Mouse (Mus musculus): ENCODE data around the gene Neurl1a. TPM values are rescaled to one million over a fixed set of nuclear protein-coding genes. Genes with fewer than 3 reads are reported as not detected.
A peak's percentile ranks its signal among the peaks of the same experiment; 100 is the strongest.
"Not testable (repeated sequence)": the region's sequence is repeated elsewhere in the genome, so short reads cannot be mapped to it uniquely, and the experiment has no call there.

Neurl1a gene
- total RNA-seq (2021), result 100 to 1,000 TPM; 188 to 191 TPM

GRCm38 (mm10) chr19:47178431-47179271, at the start of gene Neurl1a:
Neurl1a (plus strand) TSS chr19:47178820.
- peak; percentile 58 to 82 for DNase-seq (ENCODE audit: low spot score in 2 of 2)
- intact Hi-C loops (cut with DNase I), result loop anchor here (1.0 to 2.0 kb wide), 2 partner anchors 82 to 160 kb away; no protein-coding TSS in a partner anchor

GRCm38 (mm10) chr19:47128835-47129234, 49.8 kb upstream of the Neurl1a start:
- intact Hi-C loops (cut with DNase I), result no loop called here
- no peak for DNase-seq (ENCODE audit: low spot score in 2 of 2)

- intact Hi-C loops (cut with DNase I), result no loop called here
Measured at GRCm38 (mm10) chr19:47130551-47131125, 48.0 kb upstream of the Neurl1a start.

GRCm38 (mm10) chr19:47133161-47133560, 45.5 kb upstream of the Neurl1a start:
- DNase-seq (ENCODE audit: low spot score in 2 of 2), result peak in 1 of 2 experiments; percentile 76
- intact Hi-C loops (cut with DNase I), result no loop called here

More at GRCm38 (mm10) chr19:47130551-47131125, 48.0 kb upstream of the Neurl1a start:
- no peak for DNase-seq (ENCODE audit: low spot score in 2 of 2)

- intact Hi-C loops (cut with DNase I), result no loop called here
- no peak for DNase-seq (ENCODE audit: low spot score in 2 of 2)
Measured at GRCm38 (mm10) chr19:47135568-47135967, 43.1 kb upstream of the Neurl1a start.

GRCm38 (mm10) chr19:47136170-47136569, 42.5 kb upstream of the Neurl1a start:
- DNase-seq (ENCODE audit: low spot score in 2 of 2), result no peak
- intact Hi-C loops (cut with DNase I), result no loop called here

- DNase-seq (ENCODE audit: low spot score in 2 of 2), result peak; percentile 56 to 81
- intact Hi-C loops (cut with DNase I), result no loop called here
Measured at GRCm38 (mm10) chr19:47137051-47137581, 41.5 kb upstream of the Neurl1a start.

GRCm38 (mm10) chr19:47137771-47138421, 40.7 kb upstream of the Neurl1a start, which contains the start of gene Calhm2:
Calhm2 (minus strand) TSS chr19:47138294.
- intact Hi-C loops (cut with DNase I), result no loop called here
- DNase-seq (ENCODE audit: low spot score in 2 of 2), result peak; percentile 71 to 84

GRCm38 (mm10) chr19:47139611-47140010, 39.0 kb upstream of the Neurl1a start:
- DNase-seq (ENCODE audit: low spot score in 2 of 2); intact Hi-C loops (cut with DNase I): not testable (repeated sequence)

GRCm38 (mm10) chr19:47142438-47142837, 36.2 kb upstream of the Neurl1a start:
- no peak for DNase-seq (ENCODE audit: low spot score in 2 of 2)
- intact Hi-C loops (cut with DNase I), result no loop called here

GRCm38 (mm10) chr19:47144154-47144553, 34.5 kb upstream of the Neurl1a start, which contains the start of gene Calhm1:
Calhm1 (minus strand) TSS chr19:47144254.
- DNase-seq (ENCODE audit: low spot score in 2 of 2), result no peak
- intact Hi-C loops (cut with DNase I), result no loop called here

GRCm38 (mm10) chr19:47148267-47148847, 30.3 kb upstream of the Neurl1a start:
- intact Hi-C loops (cut with DNase I), result no loop called here
- no peak for DNase-seq (ENCODE audit: low spot score in 2 of 2)

GRCm38 (mm10) chr19:47149854-47150253, 28.8 kb upstream of the Neurl1a start:
- DNase-seq (ENCODE audit: low spot score in 2 of 2), result no peak
- intact Hi-C loops (cut with DNase I), result no loop called here

GRCm38 (mm10) chr19:47151332-47152061, 27.1 kb upstream of the Neurl1a start:
- intact Hi-C loops (cut with DNase I), result no loop called here
- peak; percentile 48 to 54 for DNase-seq (ENCODE audit: low spot score in 2 of 2)

GRCm38 (mm10) chr19:47152062-47152369, 26.6 kb upstream of the Neurl1a start:
- DNase-seq (ENCODE audit: low spot score in 2 of 2), result no peak
- intact Hi-C loops (cut with DNase I), result no loop called here

- no peak for DNase-seq (ENCODE audit: low spot score in 2 of 2)
- intact Hi-C loops (cut with DNase I), result no loop called here
Measured at GRCm38 (mm10) chr19:47153767-47154166, 24.9 kb upstream of the Neurl1a start.

GRCm38 (mm10) chr19:47157664-47158063, 21.0 kb upstream of the Neurl1a start, which contains the start of gene Calhm3:
Calhm3 (minus strand) TSS chr19:47157764.
- no peak for DNase-seq (ENCODE audit: low spot score in 2 of 2)
- intact Hi-C loops (cut with DNase I), result no loop called here

- peak in 1 of 2 experiments; percentile 47 for DNase-seq (ENCODE audit: low spot score in 2 of 2)
- intact Hi-C loops (cut with DNase I), result no loop called here
Measured at GRCm38 (mm10) chr19:47161669-47162068, 17.0 kb upstream of the Neurl1a start.

- DNase-seq (ENCODE audit: low spot score in 2 of 2), result no peak
- intact Hi-C loops (cut with DNase I), result no loop called here
Measured at GRCm38 (mm10) chr19:47163176-47163744, 15.4 kb upstream of the Neurl1a start.

All from left cerebral cortex, postnatal 25 days (tissue).